Mouse (Mus musculus): Measurements from ENCODE around the gene Wdr46. TPM values are rescaled to one million over a fixed set of nuclear protein-coding genes. Genes with fewer than 3 reads are reported as not detected.
"Not testable (repeated sequence)": the region's sequence is repeated elsewhere in the genome, so short reads cannot be mapped to it uniquely, and the experiment has no call there.

Gene Wdr46
- total RNA-seq, 2 experiments from 2014 or later: 18.8 to 20.0 TPM

GRCm38 (mm10) chr17:33973572-33973971 lies 33.1 kb downstream of the Wdr46 start:
- no peak for DNase-seq (ENCODE audit: low spot score in 2 of 2)

DNA sequence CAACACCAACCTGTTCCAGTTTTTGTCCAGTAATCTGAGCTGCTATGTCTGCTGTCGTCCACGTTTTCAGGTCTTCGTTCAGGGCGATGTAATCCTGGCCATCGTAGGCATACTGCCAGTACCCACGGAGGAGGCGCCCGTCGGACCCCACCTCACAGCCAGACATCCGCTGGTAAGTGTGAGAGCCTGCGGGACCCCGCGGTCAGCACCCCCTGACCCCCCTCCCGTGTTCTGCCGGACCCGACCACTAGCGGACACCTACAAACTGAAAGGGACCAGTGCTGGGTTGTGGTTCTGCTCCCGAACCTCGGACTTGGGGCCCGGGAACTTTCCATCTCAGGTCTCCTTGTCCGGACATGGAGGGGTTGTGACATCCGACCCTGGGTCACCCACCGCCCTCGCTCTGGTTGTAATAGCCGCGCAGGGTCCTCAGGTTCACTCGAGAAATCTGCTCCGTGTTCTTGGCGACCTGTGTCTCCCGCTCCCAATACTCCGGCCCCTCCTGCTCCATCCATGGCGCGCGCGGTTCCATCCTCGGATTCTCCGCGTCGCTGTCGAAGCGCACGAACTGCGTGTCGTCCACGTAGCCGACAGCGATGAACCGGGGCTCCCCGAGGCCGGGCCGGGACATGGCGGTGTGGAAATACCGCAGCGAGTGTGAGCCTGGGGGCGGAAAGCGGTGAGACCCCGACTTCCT lies 37.5 kb downstream of the Wdr46 start:
- no peak for DNase-seq (ENCODE audit: low spot score in 2 of 2)

DNA sequence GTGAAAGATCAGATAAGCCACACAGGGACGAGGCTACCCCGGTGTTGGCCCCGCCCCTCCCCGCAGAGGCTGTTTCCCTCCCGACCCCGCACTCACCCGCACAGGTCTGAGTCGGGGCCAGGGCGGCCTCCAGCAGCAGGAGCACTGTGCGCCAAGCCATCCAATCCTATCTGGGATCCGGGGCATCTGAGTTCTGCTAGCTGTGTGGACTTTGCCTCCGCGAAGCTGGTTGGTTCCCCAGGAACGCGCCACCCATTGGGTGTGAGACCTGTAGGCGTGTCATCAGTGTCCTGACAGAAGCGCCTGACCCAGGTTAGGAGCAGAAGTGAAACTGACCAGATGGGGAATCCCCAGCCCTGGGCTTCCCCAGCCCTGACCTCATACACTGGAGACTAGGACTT lies 38.2 kb downstream of the Wdr46 start:
- peak in 1 of 2 experiments; percentile 55 for DNase-seq (ENCODE audit: low spot score in 2 of 2)

DNA sequence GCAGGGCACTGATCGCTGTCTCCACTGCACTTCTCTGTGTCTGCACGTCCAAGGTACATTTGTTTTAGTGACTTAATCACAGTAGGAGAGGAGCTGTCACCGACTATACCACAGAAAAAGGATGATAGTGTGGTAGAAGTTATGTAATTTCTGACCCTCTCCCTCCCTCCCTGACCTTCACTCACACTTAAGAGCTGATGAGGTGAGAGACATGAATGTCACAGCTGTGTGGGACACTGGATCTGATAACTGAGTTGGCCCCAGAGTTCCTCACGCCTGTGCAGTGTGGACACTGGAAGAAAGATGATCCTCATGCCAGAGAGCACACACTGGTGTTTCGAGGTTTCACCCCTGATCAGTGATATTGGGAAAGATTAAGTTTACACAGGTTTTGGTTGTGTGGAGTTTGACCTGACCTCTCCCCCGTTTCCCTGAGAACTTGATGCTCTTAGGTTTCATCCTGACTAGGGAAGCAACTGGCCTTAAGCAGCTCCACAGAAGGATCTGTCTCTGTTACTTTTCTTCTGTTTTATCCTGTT lies 39.1 kb downstream of the Wdr46 start:
- no peak for DNase-seq (ENCODE audit: low spot score in 2 of 2)

GRCm38 (mm10) chr17:33980181-33981035 lies 39.9 kb downstream of the Wdr46 start:
- no peak for DNase-seq (ENCODE audit: low spot score in 2 of 2)

DNA sequence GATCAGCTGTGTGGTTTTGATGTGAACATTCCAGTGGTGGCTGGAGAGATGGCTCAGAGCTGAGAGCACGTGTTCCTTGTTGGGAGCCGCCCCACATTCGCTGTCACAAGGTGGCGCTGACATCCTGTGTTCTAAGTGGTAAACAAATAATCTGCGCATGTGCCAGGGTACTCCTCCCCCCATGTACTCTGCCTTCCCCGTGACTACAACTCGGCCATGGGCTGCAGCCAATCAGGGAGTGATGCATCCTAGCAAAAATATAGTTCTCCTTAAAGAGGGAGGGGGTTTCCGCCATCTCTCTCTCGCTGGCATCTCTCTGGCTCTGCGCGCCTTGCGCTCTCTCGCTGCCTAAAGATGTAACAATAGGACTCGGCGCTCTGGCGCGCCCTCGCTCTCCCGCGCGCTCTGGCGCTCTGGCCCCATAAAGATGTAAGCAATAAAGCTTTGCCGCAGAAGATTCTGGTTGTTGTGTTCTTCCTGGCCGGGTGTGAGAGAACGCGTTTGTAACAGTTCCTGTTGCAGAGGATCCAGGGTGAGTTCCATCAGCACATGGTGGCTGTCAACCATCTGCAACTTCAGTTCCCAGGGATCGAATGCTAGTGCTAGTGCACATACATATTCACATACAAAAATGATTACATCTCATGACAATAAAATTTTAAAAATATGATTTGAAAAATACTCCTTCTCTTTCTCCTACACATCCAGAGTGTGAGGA lies 40.9 kb downstream of the Wdr46 start:
- peak; percentile 46 to 81 for DNase-seq (ENCODE audit: low spot score in 2 of 2)

DNA sequence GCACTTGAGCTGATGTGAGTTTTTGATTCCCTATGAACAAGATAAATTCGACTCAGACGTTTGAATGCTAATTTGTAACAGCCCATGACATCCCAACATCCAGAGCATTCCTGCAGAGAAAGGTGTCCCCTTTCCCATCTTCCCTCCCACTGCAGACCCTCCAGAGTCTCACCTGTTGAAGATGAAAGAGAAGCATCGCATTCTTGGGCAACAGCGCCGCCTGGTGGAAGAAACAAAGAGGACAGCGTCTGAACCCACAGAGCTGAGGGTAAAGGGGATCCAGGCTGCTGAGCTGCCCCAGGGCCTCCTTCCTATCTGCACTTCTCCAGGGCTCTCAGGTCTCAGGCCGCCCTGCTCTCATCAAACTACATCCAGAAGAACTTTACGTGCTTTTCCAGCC lies 41.7 kb downstream of the Wdr46 start:
- not testable (repeated sequence) for DNase-seq (ENCODE audit: low spot score in 2 of 2)

DNA sequence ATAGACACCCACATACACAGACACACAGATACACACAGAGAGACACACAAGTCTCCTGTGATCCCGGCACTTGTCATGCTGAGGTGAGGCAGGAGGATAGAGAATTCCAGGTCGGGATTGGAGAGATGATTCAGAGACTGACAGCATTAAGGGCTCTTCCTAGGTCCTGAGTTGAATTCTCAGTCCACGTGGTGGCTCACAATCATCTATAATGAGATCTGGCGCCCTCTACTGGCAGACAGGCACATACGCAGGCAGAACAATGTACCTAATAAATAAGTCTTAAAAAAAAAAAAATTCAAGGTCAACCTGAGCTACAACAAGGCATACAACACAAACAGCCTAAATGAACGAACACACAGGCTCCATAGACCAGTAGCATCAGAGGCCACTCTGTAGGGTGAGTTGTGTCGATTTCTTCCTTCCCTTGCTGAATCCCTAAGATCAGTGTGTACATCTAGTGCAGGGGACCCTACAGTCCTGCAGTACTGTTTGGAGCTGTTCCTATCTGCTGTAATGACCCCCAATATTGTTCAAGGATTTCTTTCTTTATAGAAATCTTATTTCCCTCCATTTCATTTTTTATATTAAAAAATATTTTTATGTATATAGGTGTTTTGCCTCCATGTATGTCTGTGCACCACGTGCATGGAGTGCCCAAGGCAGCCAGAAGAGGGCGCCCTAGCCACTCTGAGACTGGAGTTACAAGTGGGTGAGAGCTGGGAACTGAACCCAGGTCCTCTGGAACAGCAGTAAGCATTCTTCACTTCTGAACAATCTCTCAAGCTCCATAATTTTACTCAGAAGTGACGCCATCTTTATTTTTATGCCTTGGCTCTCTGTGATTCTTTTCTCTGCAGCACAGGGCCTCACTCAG lies 51.6 kb downstream of the Wdr46 start:
- DNase-seq (ENCODE audit: low spot score in 2 of 2): peak in 1 of 2 experiments; percentile 41

DNA sequence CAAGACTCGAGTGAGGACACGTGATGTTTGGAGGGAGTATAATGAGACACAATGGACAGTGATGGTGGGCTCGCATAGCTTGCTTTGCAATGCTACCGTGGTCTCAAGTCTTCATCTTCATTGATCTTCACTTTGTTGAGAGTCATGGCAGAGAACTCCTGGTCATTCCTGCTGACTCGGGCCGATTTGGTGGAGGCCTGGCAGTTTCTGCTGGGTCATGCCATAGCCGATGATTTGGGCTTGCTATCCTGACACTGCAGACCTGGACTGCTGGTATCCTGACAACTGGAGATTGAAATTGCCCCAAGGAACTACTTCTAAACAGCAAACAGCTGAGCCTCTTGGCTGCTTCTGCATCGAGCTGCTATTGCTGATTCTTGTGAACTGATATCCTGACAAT lies 54.5 kb downstream of the Wdr46 start:
- no peak for DNase-seq (ENCODE audit: low spot score in 2 of 2)

- DNase-seq (ENCODE audit: low spot score in 2 of 2): no peak
Measured at GRCm38 (mm10) chr17:33995651-33996050, 55.2 kb downstream of the Wdr46 start.

DNA sequence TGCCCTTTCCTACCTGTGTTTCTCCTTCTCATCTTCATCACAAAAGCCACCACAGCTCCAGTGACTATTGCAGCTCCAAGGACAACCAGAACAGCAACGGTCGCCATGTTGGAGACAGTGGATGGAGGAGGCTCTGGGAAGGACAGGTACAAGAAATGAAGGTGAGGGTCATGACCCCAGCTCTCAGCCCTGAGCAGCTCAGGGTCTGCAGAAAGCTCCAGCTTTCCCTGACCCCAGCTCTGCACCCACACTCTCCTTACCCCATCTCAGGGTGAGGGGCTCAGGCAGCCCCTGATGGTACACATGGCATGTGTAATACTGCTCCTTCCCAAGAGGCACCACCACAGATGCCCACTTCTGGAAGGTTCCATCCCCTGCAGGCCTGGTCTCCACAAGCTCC lies 56.6 kb downstream of the Wdr46 start:
- not testable (repeated sequence) for DNase-seq (ENCODE audit: low spot score in 2 of 2)

DNA sequence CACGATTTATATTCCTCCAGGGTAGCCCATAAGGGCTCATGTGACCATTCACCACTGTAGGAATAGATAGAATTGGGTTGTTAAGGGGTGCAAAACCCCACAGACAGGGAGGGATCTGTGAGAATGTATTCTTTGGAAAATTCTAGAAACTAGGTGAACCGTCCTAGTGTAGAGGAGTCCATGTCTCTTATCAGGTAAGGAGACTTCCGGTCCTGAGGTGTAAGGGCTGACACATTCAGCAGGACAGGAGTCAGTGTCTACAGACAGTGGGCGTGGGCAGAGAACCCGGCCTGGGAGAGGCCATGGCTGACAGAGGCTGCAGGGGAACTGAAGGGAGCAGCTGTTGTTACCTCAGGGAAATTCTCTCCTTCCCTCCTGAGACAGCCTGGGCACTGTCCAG lies 58.2 kb downstream of the Wdr46 start:
- DNase-seq (ENCODE audit: low spot score in 2 of 2): not testable (repeated sequence)

Other genes with a start within 250 kb of the Wdr46 start
- gene March2, start 222.0 kb upstream of the Wdr46 start, total RNA-seq (2021): 10 to 100 TPM; 67.5 to 67.8 TPM
- gene Rab11b, start 180.1 kb upstream of the Wdr46 start, total RNA-seq (2021): 100 to 1,000 TPM; 194 to 218 TPM
- gene Angptl4, start 158.8 kb upstream of the Wdr46 start, total RNA-seq (2021): 10 to 100 TPM; 22.5 to 43.8 TPM
- 10 to 100 TPM; 31.6 to 33.4 TPM for gene Kank3, start 130.1 kb upstream of the Wdr46 start, total RNA-seq (2021)
- gene Rps28, start 116.1 kb upstream of the Wdr46 start, total RNA-seq (2021): 1,000 to 10,000 TPM; 1,603 to 1,661 TPM
- 100 to 1,000 TPM; 292 to 312 TPM for gene Ndufa7, start 116.1 kb upstream of the Wdr46 start, total RNA-seq (2021)
- gene Cd320, start 97.6 kb upstream of the Wdr46 start, total RNA-seq (2021): 10 to 100 TPM; 14.1 to 16.5 TPM
- gene Gm7029, start 66.8 kb upstream of the Wdr46 start, total RNA-seq (2021): not detected
- 10 to 100 TPM; 16.5 to 18.9 TPM for gene Kifc1, start 50.0 kb upstream of the Wdr46 start, total RNA-seq (2021)
- gene Platr17, start 35.5 kb upstream of the Wdr46 start, total RNA-seq (2021): not detected
- 10 to 100 TPM; 21.9 to 24.9 TPM for gene Daxx, start 31.2 kb upstream of the Wdr46 start, total RNA-seq (2021)
- 10 to 100 TPM; 43.2 to 43.9 TPM for gene Tapbp, start 24.8 kb upstream of the Wdr46 start, total RNA-seq (2021)
- 10 to 100 TPM; 24.9 to 26.8 TPM for gene Zbtb22, start 24.8 kb upstream of the Wdr46 start, total RNA-seq (2021)
- 10 to 100 TPM; 43.2 to 48.4 TPM for gene Rgl2, start 11.1 kb upstream of the Wdr46 start, total RNA-seq (2021)
- 10 to 100 TPM; 73.2 to 74.5 TPM for gene Pfdn6, start 317 bp upstream of the Wdr46 start, total RNA-seq (2021)
- gene B3galt4, start 10.8 kb downstream of the Wdr46 start, total RNA-seq (2021): 1 to 10 TPM; 3.8 to 4.5 TPM
- 10 to 100 TPM; 37.4 to 38.6 TPM for gene Vps52, start 15.2 kb downstream of the Wdr46 start, total RNA-seq (2021)
- gene Rps18, start 15.3 kb downstream of the Wdr46 start, total RNA-seq (2021): 100 to 1,000 TPM; 863 to 945 TPM
- gene H2-K1, start 59.7 kb downstream of the Wdr46 start, total RNA-seq (2021): 10 to 100 TPM; 38.8 to 51.5 TPM
- gene Ring1, start 84.0 kb downstream of the Wdr46 start, total RNA-seq (2021): 10 to 100 TPM; 19.3 to 20.9 TPM
- 10 to 100 TPM; 60.4 to 61.7 TPM for gene H2-Ke6, start 87.4 kb downstream of the Wdr46 start, total RNA-seq (2021)
- 100 to 1,000 TPM in 1 of 2 experiments, 10 to 100 TPM in 1; 98.5 to 107 TPM for gene Slc39a7, start 91.0 kb downstream of the Wdr46 start, total RNA-seq (2021)
- 10 to 100 TPM; 43.6 to 49.4 TPM for gene Rxrb, start 91.2 kb downstream of the Wdr46 start, total RNA-seq (2021)
- 10 to 100 TPM; 45.4 to 77.3 TPM for gene Col11a2, start 98.8 kb downstream of the Wdr46 start, total RNA-seq (2021)
- gene H2-Oa, start 151.7 kb downstream of the Wdr46 start, total RNA-seq (2021): not detected
- gene H2-DMa, start 178.9 kb downstream of the Wdr46 start, total RNA-seq (2021): 1 to 10 TPM; 7.6 to 8.7 TPM
- gene Brd2, start 182.0 kb downstream of the Wdr46 start, total RNA-seq (2021): 100 to 1,000 TPM; 125 to 136 TPM
- under 1 TPM; 0.36 to 0.37 TPM for gene H2-DMb2, start 202.6 kb downstream of the Wdr46 start, total RNA-seq (2021)
- 1 to 10 TPM in 1 of 2 experiments, under 1 TPM in 1; 0.70 to 1.4 TPM for gene H2-DMb1, start 212.4 kb downstream of the Wdr46 start, total RNA-seq (2021)
- gene Tap1, start 246.9 kb downstream of the Wdr46 start, total RNA-seq (2021): 1 to 10 TPM; 4.4 to 5.4 TPM
- 1 to 10 TPM; 1.6 to 4.1 TPM for gene Psmb9, start 247.1 kb downstream of the Wdr46 start, total RNA-seq (2021)

Data from gastrocnemius, postnatal 4 days (tissue).